Mouse (Mus musculus): ENCODE data around the gene Rcan1. TPM values are rescaled to one million over a fixed set of nuclear protein-coding genes. Genes with fewer than 3 reads are reported as not detected.

Gene Rcan1
- polyA plus RNA-seq, 2 experiments: 28.2 to 38.0 TPM

GRCm38 (mm10) chr16:92346297-92346916, 124.3 kb downstream of the Rcan1 start:
- no peak for ATAC-seq (ENCODE audit: low FRiP score, low read depth)
- WGBS: 83% methylated on average over 13 of the region's 13 CpGs
- no peak overlapping the region for H3K4me3 ChIP-seq (replicated peaks; ENCODE audit: low read length)
- H3K9me3 ChIP-seq (ENCODE audit: control insufficient read depth, low read length): no peaks in the 10 kb centered on the region
- no peaks in the 10 kb centered on the region for H3K27me3 ChIP-seq (ENCODE audit: control insufficient read depth, insufficient read depth, low read length)
- no peaks in the 10 kb centered on the region for H3K36me3 ChIP-seq (ENCODE audit: control insufficient read depth, insufficient read depth, low read length)
- DNase-seq (ENCODE audit: low spot score): no peak
- H3K4me2 ChIP-seq (replicated peaks; ENCODE audit: low read depth, low read length, severe bottlenecking): no peak overlapping the region
- no peaks in the 10 kb centered on the region for H3K4me1 ChIP-seq (ENCODE audit: control insufficient read depth, insufficient read depth, low read length)
- H3K9ac ChIP-seq (ENCODE audit: low read depth, low read length, severe bottlenecking): no peak overlapping the region
- TF ChIP-seq POLR2A (IDR thresholded peaks at IDR 0.05; ENCODE audit: borderline replicate concordance, extremely low read depth, insufficient read depth, insufficient read length): no peak
- no peak overlapping the region for H3K27ac ChIP-seq (replicated peaks; ENCODE audit: low read depth, low read length)

GRCm38 (mm10) chr16:92345177-92345576, 125.5 kb downstream of the Rcan1 start:
- Histone ChIP-seq H3K9me3 (ENCODE audit: control insufficient read depth, low read length) (no peaks in the 10 kb centered on the region), H3K4me3 (replicated peaks; ENCODE audit: low read length) (no peak overlapping the region), H3K27me3 (ENCODE audit: control insufficient read depth, insufficient read depth, low read length) (no peaks in the 10 kb centered on the region), H3K9ac (ENCODE audit: low read depth, low read length, severe bottlenecking) (no peak overlapping the region), H3K4me1 (ENCODE audit: control insufficient read depth, insufficient read depth, low read length) (peaks cover 3% of the 10 kb centered on the region; the same call in 1 of the 2 replicates), H3K27ac (replicated peaks; ENCODE audit: low read depth, low read length) (no peak overlapping the region), H3K36me3 (ENCODE audit: control insufficient read depth, insufficient read depth, low read length) (no peaks in the 10 kb centered on the region), H3K4me2 (replicated peaks; ENCODE audit: low read depth, low read length, severe bottlenecking) (no peak overlapping the region)
- TF ChIP-seq POLR2A (IDR thresholded peaks at IDR 0.05; ENCODE audit: borderline replicate concordance, extremely low read depth, insufficient read depth, insufficient read length): no peak
- ATAC-seq (ENCODE audit: low FRiP score, low read depth): no peak
- WGBS: 71% methylated on average over 11 of the region's 11 CpGs
- no peak for DNase-seq (ENCODE audit: low spot score)

Other genes starting within 250 kb of the Rcan1 start
- gene Kcne2, start 178.5 kb downstream of the Rcan1 start, polyA plus RNA-seq (2012; rRNA removed): 0.05 and 0.09 TPM in 2 replicates
- gene Kcne2, start 178.5 kb downstream of the Rcan1 start, polyA plus RNA-seq (2014; fragmentation: Nextera tagmentation; extraction: Ambion mirVana): 0.15 TPM in 1 of 2 replicates, not detected in the other
- gene Smim11, start 169.6 kb downstream of the Rcan1 start, polyA plus RNA-seq (2012; rRNA removed): 52.3 and 61.2 TPM in 2 replicates
- 145 and 150 TPM in 2 replicates for gene Smim11, start 169.6 kb downstream of the Rcan1 start, polyA plus RNA-seq (2014; fragmentation: Nextera tagmentation; extraction: Ambion mirVana)
- not detected in 2 replicates for gene Fam243, start 149.4 kb downstream of the Rcan1 start, polyA plus RNA-seq (2012; rRNA removed)
- not detected in 2 replicates for gene Fam243, start 149.4 kb downstream of the Rcan1 start, polyA plus RNA-seq (2014; fragmentation: Nextera tagmentation; extraction: Ambion mirVana)
- 0.08 and 0.09 TPM in 2 replicates for gene Kcne1, start 111.4 kb downstream of the Rcan1 start, polyA plus RNA-seq (2012; rRNA removed)
- not detected in 2 replicates for gene Kcne1, start 111.4 kb downstream of the Rcan1 start, polyA plus RNA-seq (2014; fragmentation: Nextera tagmentation; extraction: Ambion mirVana)
- 2.2 and 2.7 TPM in 2 replicates for gene Clic6, start 14.9 kb upstream of the Rcan1 start, polyA plus RNA-seq (2012; rRNA removed)
- 1.5 and 2.3 TPM in 2 replicates for gene Clic6, start 14.9 kb upstream of the Rcan1 start, polyA plus RNA-seq (2014; fragmentation: Nextera tagmentation; extraction: Ambion mirVana)